ENCODE assay signal across 10 mouse cellular contexts in genomic region chr2:92544364-92545151, GRCm38 (mm10). TPM values are rescaled to one million over a fixed set of nuclear protein-coding genes. Genes with fewer than 3 reads are reported as not detected.
DNase-seq lines count a peak whose midpoint lies in the region; ATAC-seq lines count a peak whose summit lies in the region.
"Had no signal": no experiment of that assay in that cellular context is flagged by ENCODE, and none has a peak within 500 bp of the region (broad histone marks: within the 10 kb centered on the region; RNA-seq: fewer than 3 reads in every experiment).

No protein-coding gene starts in this region.

- H3K4me1 ChIP-seq in lung, embryonic 15.5 days: no peaks in the 10 kb centered on the region
- H3K4me1 ChIP-seq in forebrain, embryonic 15.5 days: peaks cover 10% of the 10 kb centered on the region
- peaks cover 14% of the 10 kb centered on the region for H3K4me1 ChIP-seq in midbrain, embryonic 12.5 days
- H3K4me1 ChIP-seq: liver, embryonic 13.5 days had no signal

- no peak for ATAC-seq in CD4-positive, CD25-positive, alpha-beta regulatory T cell, adult 4 months
- peak; percentile 46; the same call in 1 of the 2 replicates for ATAC-seq in lung, embryonic 15.5 days (ENCODE audit: borderline replicate concordance, extremely low read depth, low FRiP score, low TSS enrichment)
- peak; percentile 55; the same call in 1 of the 2 replicates for ATAC-seq in forebrain, embryonic 15.5 days (replicated peaks)
- ATAC-seq in midbrain, embryonic 12.5 days (ENCODE audit: low FRiP score, low read depth): 0 out of 2 replicates have a peak, but pooled peaks have one; percentile 66

- no peak overlapping the region for H3K9ac ChIP-seq in lung, embryonic 15.5 days
- no peak overlapping the region for H3K9ac ChIP-seq in forebrain, embryonic 15.5 days (replicated peaks)
- no peak overlapping the region for H3K9ac ChIP-seq in midbrain, embryonic 12.5 days (replicated peaks)
- H3K9ac ChIP-seq: embryonic facial prominence, embryonic 15.5 days; liver, embryonic 13.5 days had no signal

- no peak overlapping the region for H3K27ac ChIP-seq in lung, embryonic 15.5 days
- H3K27ac ChIP-seq in forebrain, embryonic 15.5 days (replicated peaks): no peak overlapping the region
- H3K27ac ChIP-seq in midbrain, embryonic 12.5 days (replicated peaks): no peak overlapping the region
- H3K27ac ChIP-seq: embryonic facial prominence, embryonic 15.5 days; liver, embryonic 13.5 days had no signal

- H3K36me3 ChIP-seq in lung, embryonic 15.5 days: no peaks in the 10 kb centered on the region
- no peaks in the 10 kb centered on the region for H3K36me3 ChIP-seq in forebrain, embryonic 15.5 days
- H3K36me3 ChIP-seq in midbrain, embryonic 12.5 days: no peaks in the 10 kb centered on the region
- H3K36me3 ChIP-seq: embryonic facial prominence, embryonic 15.5 days; liver, embryonic 13.5 days had no signal

- H3K4me2 ChIP-seq in lung, embryonic 15.5 days: no peak overlapping the region
- H3K4me2 ChIP-seq in forebrain, embryonic 15.5 days (replicated peaks): no peak overlapping the region
- H3K4me2 ChIP-seq in midbrain, embryonic 12.5 days (replicated peaks): peak overlapping the region; percentile 34
- H3K4me2 ChIP-seq: embryonic facial prominence, embryonic 15.5 days; liver, embryonic 13.5 days had no signal

- peak; percentile 10 for DNase-seq in CD4-positive, CD25-positive, alpha-beta regulatory T cell, adult 2 months (ENCODE audit: low read depth, low spot score)
- DNase-seq in lung, postnatal 36 days: no peak
- DNase-seq in spleen, postnatal 14 days (ENCODE audit: low spot score in 2 of 2): no peak
- DNase-seq in gastrocnemius, postnatal 14 days: no peak
- DNase-seq: liver, embryonic 13.5 days had no signal

- intact Hi-C loops in gastrocnemius, postnatal 14 days (cut with DNase I; ENCODE audit: low total_unique reads): no loop called here

- H3K27me3 ChIP-seq in lung, embryonic 15.5 days: no peaks in the 10 kb centered on the region
- H3K27me3 ChIP-seq in forebrain, embryonic 15.5 days: no peaks in the 10 kb centered on the region
- peaks cover 13% of the 10 kb centered on the region; the same call in 1 of the 2 replicates for H3K27me3 ChIP-seq in midbrain, embryonic 12.5 days
- H3K27me3 ChIP-seq: embryonic facial prominence, embryonic 15.5 days; liver, embryonic 13.5 days had no signal

- H3K4me3 ChIP-seq in lung, embryonic 15.5 days: no peak overlapping the region
- H3K4me3 ChIP-seq in forebrain, embryonic 15.5 days: no peak overlapping the region
- H3K4me3 ChIP-seq in midbrain, embryonic 12.5 days: no peak overlapping the region
- H3K4me3 ChIP-seq: embryonic facial prominence, embryonic 15.5 days; liver, embryonic 13.5 days had no signal

- WGBS in lung, embryonic 15.5 days: 8% methylated on average over 15 of the region's 15 CpGs
- 9% methylated on average over 15 of the region's 15 CpGs for WGBS in forebrain, embryonic 15.5 days
- 15% methylated on average over 15 of the region's 15 CpGs for WGBS in midbrain, embryonic 12.5 days

- H3K9me3 ChIP-seq in lung, embryonic 15.5 days: no peaks in the 10 kb centered on the region
- H3K9me3 ChIP-seq in forebrain, embryonic 15.5 days: no peaks in the 10 kb centered on the region
- no peaks in the 10 kb centered on the region for H3K9me3 ChIP-seq in midbrain, embryonic 12.5 days
- H3K9me3 ChIP-seq: embryonic facial prominence, embryonic 15.5 days; liver, embryonic 13.5 days had no signal

RNA-seq across cellular contexts. Expression of gene Chst1, which starts 54.9 kb away (rescaled TPM):
- under 1 TPM in 1 of 2 experiments, not detected in 1; 0.27 TPM for polyA plus RNA-seq in CD4-positive, CD25-positive, alpha-beta regulatory T cell, adult 4 months (2017; shearing (Covaris generic))
- 1.8 and 2.0 TPM in 2 replicates for polyA plus RNA-seq in lung, embryonic 15.5 days (2015; fragmentation: Nextera tagmentation; extraction: Ambion mirVana)
- 25.4 and 27.1 TPM in 2 replicates for polyA plus RNA-seq in forebrain, embryonic 15.5 days (2015; fragmentation: Nextera tagmentation; extraction: Ambion mirVana)
- polyA plus RNA-seq in midbrain, embryonic 12.5 days (2016; fragmentation: Nextera tagmentation; extraction: Ambion mirVana): 14.9 and 17.2 TPM in 2 replicates
- 1 to 10 TPM; 3.2 to 4.1 TPM for total RNA-seq in gastrocnemius, postnatal 14 days (2021)
